Mouse (Mus musculus) ES-E14 (cell line): ENCODE data around the gene Cmip. TPM values are rescaled to one million over a fixed set of nuclear protein-coding genes. Genes with fewer than 3 reads are reported as not detected.

Source experiments
- DNase-seq: peaks from one replicate; pipeline ENCODE4 v3.0.0-alpha.2; 2013; ENCODE audit warnings: low read depth, low spot score
- H3K27ac ChIP-seq: 2 replicates; pipeline ENCODE4 v1.5.1; 2012; ENCODE audit warnings: low read depth, mild to moderate bottlenecking, low read length, moderate library complexity, mixed read lengths; ENCODE audit not compliant: poor library complexity, insufficient read depth, severe bottlenecking
- H3K36me3 ChIP-seq: 2 replicates; pipeline ENCODE4 v1.6.1; 2012; ENCODE audit warnings: mild to moderate bottlenecking, low read length, moderate library complexity, mixed read lengths; ENCODE audit not compliant: control insufficient read depth, poor library complexity, insufficient read depth, severe bottlenecking
- H3K4me1 ChIP-seq, 2 experiments: fragments of 150-350 bp in 1 of 2; sonication (generic) in 1 of 2; 2 replicates each; pipeline ENCODE4 v1.6.1; 2012; ENCODE audit warnings: low read length in 2 of 2, mild to moderate bottlenecking in 1 of 2, mixed read lengths in 1 of 2; ENCODE audit not compliant: control insufficient read depth in 2 of 2, insufficient read depth in 2 of 2, poor library complexity in 1 of 2
- H3K4me3 ChIP-seq, 2 experiments: fragments of 150-350 bp in 1 of 2; sonication (generic) in 1 of 2; 2 replicates each; pipeline ENCODE4 v1.5.1; 2012; ENCODE audit warnings: low read length in 2 of 2, low read depth in 1 of 2, mild to moderate bottlenecking in 1 of 2, mixed read lengths in 1 of 2; ENCODE audit not compliant: insufficient read depth in 1 of 2, poor library complexity in 1 of 2, severe bottlenecking in 1 of 2
- H3K9ac ChIP-seq: 2 replicates; pipeline ENCODE4 v1.6.1; 2012; ENCODE audit warnings: low read depth, mild to moderate bottlenecking, low read length, mixed read lengths; ENCODE audit not compliant: poor library complexity, insufficient read depth, severe bottlenecking
- H3K9me3 ChIP-seq: fragments of 150-350 bp; sonication (generic); 2 replicates; pipeline ENCODE4 v1.6.1; 2012; ENCODE audit warnings: low read depth, mild to moderate bottlenecking, low read length; ENCODE audit not compliant: control insufficient read depth, insufficient read depth
- CHD2 ChIP-seq: IDR thresholded peaks from 2 replicates; pipeline ENCODE4 v1.6.1; 2014; ENCODE audit warnings: mild to moderate bottlenecking, low read depth, low read length, inconsistent platforms
- HCFC1 ChIP-seq: IDR thresholded peaks from 2 replicates; pipeline ENCODE4 v1.6.1; 2012; ENCODE audit warnings: low read length, inconsistent platforms, borderline replicate concordance; ENCODE audit not compliant: insufficient read depth
- MAFK ChIP-seq: IDR thresholded peaks from 2 replicates; pipeline ENCODE4 v1.6.1; 2014; ENCODE audit warnings: mild to moderate bottlenecking, low read depth, low read length, inconsistent platforms; ENCODE audit not compliant: insufficient read depth
- ZC3H11A ChIP-seq: IDR thresholded peaks from 2 replicates; pipeline ENCODE4 v1.6.1; 2012; ENCODE audit warnings: low read depth, mild to moderate bottlenecking, inconsistent platforms, low read length, borderline replicate concordance
- ZNF384 ChIP-seq: IDR thresholded peaks from 2 replicates; pipeline ENCODE4 v1.6.1; 2012; ENCODE audit warnings: low read depth, low read length, inconsistent platforms
- in situ Hi-C, 2 experiments: fragments of 600-800 bp; cut with MboI; formaldehyde crosslinking; loops; one replicate each; pipeline ENCODE4 v1.15.1; 2025; ENCODE audit warnings: low sequenced_read_pairs in 2 of 2, inconsistent platforms in 1 of 2; ENCODE audit not compliant: unreplicated experiment in 2 of 2
- total RNA-seq: library from RNA; depleted of rRNA; stranded (reverse); fragments of 300-350 nt; gene quantifications from 2 replicates; pipeline ENCODE4 v1.2.3, GENCODE M21; 2012; rRNA removed

Cmip gene
- total RNA-seq, 1 experiment: 26.3 TPM

DNA sequence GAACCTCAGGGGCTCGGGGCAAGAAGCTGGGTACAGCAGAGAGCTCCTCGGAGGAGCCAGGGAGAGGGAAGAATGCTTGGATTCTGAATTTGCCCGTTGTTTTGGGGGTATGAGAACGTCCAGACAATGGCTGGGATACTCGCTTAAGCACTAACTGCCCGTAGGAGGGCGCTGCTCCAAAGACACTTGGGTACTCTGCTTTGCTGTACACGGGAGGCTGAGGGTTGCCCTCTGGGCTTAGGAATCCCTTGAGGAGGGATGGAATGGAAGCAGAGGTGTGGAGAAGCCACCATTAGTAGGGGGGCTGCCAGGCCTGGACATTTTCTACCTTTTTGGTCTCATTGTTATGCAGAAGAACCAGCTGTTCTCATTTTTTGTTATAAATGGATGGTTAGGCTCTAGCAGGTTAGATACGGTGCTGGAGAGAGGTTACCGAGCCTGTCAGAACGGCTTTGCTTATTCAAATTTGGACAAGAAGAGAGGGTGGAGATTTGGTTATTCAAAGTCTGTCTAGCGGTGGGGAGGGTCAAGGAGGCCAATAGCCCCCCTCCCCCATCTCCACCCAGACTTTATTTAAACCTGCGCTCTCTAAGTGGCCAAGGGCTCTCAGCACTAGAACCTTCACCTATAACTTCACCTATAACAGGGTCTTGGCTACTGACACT lies 246.7 kb downstream of the Cmip start:
- TF ChIP-seq ZNF384 (no peak), ZC3H11A (no peak), MAFK (no peak), CHD2 (no peak), HCFC1 (no peak)
- in situ Hi-C loops: no loop called here
- Histone ChIP-seq H3K9ac (no peak overlapping the region), H3K9me3 (no peaks in the 10 kb centered on the region), H3K4me3 (no peak overlapping the region), H3K4me1 (peaks cover 0 to 29% of the 10 kb centered on the region in 2 experiments; a peak in 2 of 4 replicates), H3K36me3 (peaks cover 2% of the 10 kb centered on the region; the same call in 1 of the 2 replicates), H3K27ac (no peak overlapping the region)
- DNase-seq: no peak

DNA sequence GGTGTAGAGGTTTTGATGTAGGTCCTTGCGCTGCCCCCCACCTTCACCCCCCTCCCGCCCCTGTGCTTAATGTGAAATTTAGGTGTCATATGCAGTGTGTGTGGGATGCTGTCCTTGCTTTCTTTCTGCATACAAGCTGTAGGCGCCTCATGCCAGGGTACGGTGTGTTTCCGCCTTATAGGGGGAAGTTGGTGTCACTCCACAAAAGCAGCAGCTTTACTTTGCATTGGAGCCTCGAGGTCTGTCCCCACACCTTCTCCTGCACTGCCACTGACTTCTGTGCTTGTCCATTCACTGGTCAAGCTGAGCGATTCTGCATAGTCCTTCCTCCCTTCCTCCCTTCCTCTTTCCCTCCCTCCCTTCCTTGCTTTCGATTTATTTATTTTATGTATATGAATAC lies 250.8 kb downstream of the Cmip start:
- no peaks in the 10 kb centered on the region for H3K9me3 ChIP-seq
- no peak overlapping the region for H3K9ac ChIP-seq
- peaks cover 0 to 18% of the 10 kb centered on the region in 2 experiments; a peak in 2 of 4 replicates for H3K4me1 ChIP-seq
- no peak overlapping the region for H3K27ac ChIP-seq
- peaks cover 2% of the 10 kb centered on the region; the same call in 1 of the 2 replicates for H3K36me3 ChIP-seq
- H3K4me3 ChIP-seq: no peak overlapping the region
- TF ChIP-seq HCFC1: no peak
- TF ChIP-seq MAFK: no peak
- TF ChIP-seq ZNF384: no peak
- TF ChIP-seq ZC3H11A: no peak
- TF ChIP-seq CHD2: no peak
- no peak for DNase-seq
- in situ Hi-C loops: no loop called here

Other genes starting within 250 kb of the Cmip start
- gene Pkd1l2, start 174.6 kb upstream of the Cmip start, total RNA-seq: 1.5 TPM in 2 replicates
- gene Bco1, start 161.2 kb upstream of the Cmip start, total RNA-seq: 0.09 and 0.11 TPM in 2 replicates
- 6.7 and 7.9 TPM in 2 replicates for gene Gan, start 98.9 kb upstream of the Cmip start, total RNA-seq
- gene Plcg2, start 241.2 kb downstream of the Cmip start, total RNA-seq: 32.4 and 35.5 TPM in 2 replicates